Mouse (Mus musculus) olfactory bulb, adult 2 months (tissue): ENCODE measurements around the gene Cdk18. TPM values are rescaled to one million over a fixed set of nuclear protein-coding genes. Genes with fewer than 3 reads are reported as not detected.
A peak's percentile ranks its signal among the peaks of the same experiment; 100 is the strongest.

ENCODE experiments used
- H3K27ac ChIP-seq: fragments of 200-500 bp; 2 replicates; pipeline ENCODE4 v1.5.1; 2012; ENCODE audit warnings: low read depth, low read length; ENCODE audit not compliant: insufficient read depth
- H3K4me1 ChIP-seq: fragments of 200-500 bp; 2 replicates; pipeline ENCODE4 v1.6.1; 2012; ENCODE audit warnings: low read length; ENCODE audit not compliant: control insufficient read depth, insufficient read depth
- H3K4me3 ChIP-seq: fragments of 200-500 bp; 2 replicates; pipeline ENCODE4 v1.5.1; 2012; ENCODE audit warnings: mild to moderate bottlenecking, low read depth, low read length, moderate library complexity; ENCODE audit not compliant: insufficient read depth
- CTCF ChIP-seq: fragments of 200-500 bp; IDR thresholded peaks from 2 replicates; pipeline ENCODE4 v1.5.1; 2012; ENCODE audit warnings: low read depth, mild to moderate bottlenecking, low read length, moderate library complexity; ENCODE audit not compliant: insufficient read depth
- POLR2A ChIP-seq: fragments of 200-500 bp; IDR thresholded peaks from 2 replicates; pipeline ENCODE4 v1.6.1; 2012; ENCODE audit warnings: mild to moderate bottlenecking, low read depth, low read length, moderate library complexity; ENCODE audit not compliant: insufficient read depth
- WGBS: fragments of 180-500 bp; shearing (Covaris S2); methylation state at CpG from one replicate; pipeline ENCODE4 v1.1.7; 2018; 5-methylcytosine and 5-hydroxymethylcytosine counted together
- polyA plus RNA-seq: library from polyadenylated mRNA; stranded (reverse); fragments of >200 nt; gene quantifications from 2 replicates; pipeline ENCODE4 v1.2.4, GENCODE M21; 2012; ENCODE audit warnings: low replicate concordance; ENCODE audit not compliant: missing spikeins, insufficient read depth, insufficient read length

The Cdk18 gene
- polyA plus RNA-seq, 1 experiment = not detected

DNA sequence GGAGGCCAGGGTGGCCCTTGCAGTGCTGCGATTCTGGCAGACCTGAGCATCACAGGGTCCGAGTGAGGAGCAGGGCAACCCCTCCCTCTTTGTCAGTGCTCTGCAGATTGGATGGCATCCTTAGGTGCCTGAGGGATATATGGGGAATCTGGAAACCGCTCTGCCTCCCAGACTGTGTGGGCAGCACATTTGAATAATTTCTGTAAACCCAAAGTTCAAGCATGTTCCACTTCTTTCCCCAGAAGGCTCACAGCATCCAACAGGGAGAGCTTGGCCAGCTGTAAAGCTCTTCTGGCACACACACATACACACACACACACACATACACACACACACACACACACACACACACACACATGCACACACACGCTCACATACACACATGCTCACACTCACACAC, 4.2 kb upstream of the Cdk18 start:
- Histone ChIP-seq H3K27ac (peak overlapping the region; percentile 42), H3K4me3 (no peak overlapping the region), H3K4me1 (peaks cover 28% of the 10 kb centered on the region)
- no peak for TF ChIP-seq CTCF
- no peak for TF ChIP-seq POLR2A
- 34% methylated on average over 4 of the region's 4 CpGs for WGBS

DNA sequence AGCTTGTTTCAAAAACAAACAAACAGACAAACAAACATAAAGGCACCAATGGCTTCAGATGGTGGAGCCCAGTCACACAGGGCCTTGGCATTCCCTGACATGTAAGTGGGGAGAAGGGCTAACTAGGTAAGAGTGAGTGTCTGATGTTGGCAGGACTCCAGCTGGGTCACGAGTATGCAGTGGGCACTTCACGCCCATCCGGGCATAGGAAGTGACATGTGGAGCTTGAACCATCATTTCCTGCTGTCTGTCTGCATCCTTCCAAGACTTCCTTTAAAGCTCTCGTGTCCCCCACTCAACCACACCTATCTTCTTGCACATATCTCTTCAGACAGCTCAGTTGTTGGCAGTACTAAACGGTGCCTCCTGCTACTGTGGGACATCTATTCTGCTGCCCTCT, 3.6 kb upstream of the Cdk18 start:
- Histone ChIP-seq H3K4me1 (peaks cover 23% of the 10 kb centered on the region), H3K27ac (no peak overlapping the region), H3K4me3 (no peak overlapping the region)
- TF ChIP-seq POLR2A = no peak
- TF ChIP-seq CTCF = no peak
- WGBS = 78% methylated on average over 5 of the region's 5 CpGs

DNA sequence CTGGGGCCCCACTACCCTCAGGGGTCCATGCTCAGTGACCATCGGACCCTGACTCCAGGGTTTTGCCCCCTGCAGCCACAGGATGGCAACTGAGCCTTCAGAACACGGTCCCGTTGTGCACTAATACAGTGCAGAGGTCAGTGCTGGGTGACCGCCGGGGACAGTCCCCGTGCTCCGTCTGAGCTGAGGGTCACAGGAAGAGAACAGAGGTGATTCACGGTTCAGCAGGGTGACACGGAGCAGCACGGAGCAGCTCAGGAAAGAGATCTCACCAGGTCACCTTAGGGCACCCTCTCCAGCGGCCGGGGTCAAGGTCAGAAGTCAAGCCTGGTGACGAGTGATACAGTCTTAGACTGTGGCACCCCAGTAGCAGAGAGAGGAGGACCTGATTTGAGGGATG, 2.3 kb upstream of the Cdk18 start:
- 86% methylated on average over 13 of the region's 13 CpGs for WGBS
- no peak for TF ChIP-seq POLR2A
- TF ChIP-seq CTCF = no peak
- Histone ChIP-seq H3K4me1 (peaks cover 23% of the 10 kb centered on the region), H3K27ac (no peak overlapping the region), H3K4me3 (no peak overlapping the region)

DNA sequence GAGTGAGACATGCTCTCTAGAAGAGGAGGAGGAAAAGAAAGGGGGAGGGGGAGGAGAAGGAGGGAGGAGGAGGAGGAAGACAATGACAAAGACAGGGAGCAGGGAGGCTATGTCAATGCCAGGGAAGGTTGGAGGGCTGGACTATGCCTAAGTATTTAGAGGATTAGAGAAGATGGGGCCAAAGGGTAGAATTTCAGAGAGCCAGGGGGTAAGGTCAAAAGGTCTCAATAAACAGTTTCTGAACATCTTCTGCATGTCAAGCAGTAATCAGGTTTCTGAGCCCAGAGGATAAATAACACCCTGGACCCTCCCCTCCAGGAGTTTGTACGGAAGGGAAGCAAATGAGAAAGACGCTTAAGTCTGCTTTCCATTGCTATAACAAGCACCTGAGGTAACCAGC, 1.7 kb upstream of the Cdk18 start:
- WGBS = 91% methylated on average over 2 of the region's 2 CpGs
- TF ChIP-seq POLR2A (no peak), CTCF (no peak)
- Histone ChIP-seq H3K4me1 (peaks cover 23% of the 10 kb centered on the region), H3K4me3 (no peak overlapping the region), H3K27ac (no peak overlapping the region)

DNA sequence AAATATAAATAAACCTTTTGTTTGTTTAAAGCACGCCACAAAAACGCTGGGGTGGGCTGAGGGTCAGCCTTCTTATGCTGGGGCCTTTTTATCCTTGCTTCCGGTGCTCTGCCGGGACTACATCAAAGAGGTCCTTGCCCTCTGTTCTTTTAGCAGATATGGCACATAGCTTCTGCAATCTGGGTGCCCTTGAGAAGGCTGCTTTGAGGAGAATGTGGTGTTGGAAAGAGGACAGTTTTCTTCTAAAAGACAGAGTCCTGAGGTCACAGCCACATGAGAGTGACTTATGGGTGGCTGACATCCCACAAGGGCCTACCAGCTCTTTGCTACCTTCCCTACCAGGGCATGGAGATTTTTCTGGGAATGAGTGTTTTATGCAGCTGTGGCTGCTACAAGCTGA, 1.1 kb upstream of the Cdk18 start:
- Histone ChIP-seq H3K27ac (no peak overlapping the region), H3K4me1 (peaks cover 23% of the 10 kb centered on the region), H3K4me3 (no peak overlapping the region)
- TF ChIP-seq CTCF = no peak
- no peak for TF ChIP-seq POLR2A
- 80% methylated on average over 4 of the region's 4 CpGs for WGBS

DNA sequence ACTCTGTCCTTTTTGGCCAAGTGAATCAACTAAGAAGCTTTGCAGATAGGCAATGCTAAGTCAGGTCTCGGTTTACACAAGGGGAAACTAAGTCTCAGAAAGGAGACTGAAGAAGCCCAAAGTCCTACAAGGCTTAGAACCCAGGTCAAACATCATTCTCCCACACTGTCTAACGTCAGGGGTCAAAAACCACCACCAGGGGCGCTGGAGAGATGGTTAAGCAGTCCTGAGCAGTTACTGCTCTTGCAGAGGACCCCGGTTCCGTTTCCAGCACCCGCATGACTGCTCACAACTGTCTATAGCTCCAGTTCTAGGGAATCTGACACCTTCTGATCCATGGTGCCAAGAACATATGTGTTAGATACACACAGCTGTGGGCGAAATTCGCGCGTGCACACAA, 687 bp upstream of the Cdk18 start:
- WGBS = 69% methylated on average over 10 of the region's 10 CpGs

DNA sequence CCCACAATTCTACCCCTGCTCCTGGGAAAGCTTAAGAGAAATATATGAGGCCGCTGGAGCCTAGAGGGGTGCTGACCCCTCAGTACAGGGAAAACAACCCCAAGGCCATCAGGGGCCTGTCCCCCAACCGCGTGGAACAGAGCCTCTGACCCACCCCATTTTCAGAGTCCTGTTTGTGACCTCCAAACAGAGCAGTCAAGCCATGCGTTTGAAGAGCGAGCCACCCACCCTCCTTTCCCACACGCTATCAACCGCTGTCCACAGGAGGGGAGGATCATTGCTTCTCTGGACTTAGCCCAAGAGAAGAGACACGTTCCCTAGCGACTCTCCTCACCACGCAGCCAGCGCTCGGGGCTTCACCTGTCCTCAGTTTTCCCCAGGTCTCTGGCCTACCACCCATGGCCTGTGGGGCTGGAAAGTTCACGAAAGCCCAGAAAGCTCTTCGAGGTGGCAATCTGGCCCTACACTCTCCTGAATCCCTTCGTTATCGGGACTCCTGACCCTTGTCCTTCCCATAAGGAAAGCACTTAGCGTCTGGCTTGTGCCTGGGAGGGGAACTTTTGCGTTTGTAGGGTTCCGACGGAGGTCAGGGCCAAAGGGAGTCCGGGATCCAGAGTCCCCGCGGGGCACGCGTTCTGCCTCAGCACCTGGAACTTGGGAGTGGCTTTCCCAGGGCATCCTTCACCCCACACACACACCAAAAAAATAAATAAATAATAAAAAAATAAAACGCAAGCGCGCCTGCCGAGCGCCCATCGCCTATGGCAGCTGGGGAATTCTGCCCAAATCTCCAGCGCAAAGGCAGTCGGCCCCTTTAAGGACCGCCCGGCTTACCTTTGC, 688 bp downstream of the Cdk18 start:
- Histone ChIP-seq H3K4me1 (peaks cover 16% of the 10 kb centered on the region), H3K4me3 (peak overlapping the region; percentile 45), H3K27ac (no peak overlapping the region)
- WGBS = 32% methylated on average over 35 of the region's 35 CpGs
- TF ChIP-seq POLR2A (no peak), CTCF (no peak)

More for the DNA sequence above, 687 bp upstream of the Cdk18 start:
- Histone ChIP-seq H3K4me3 (no peak overlapping the region), H3K27ac (no peak overlapping the region), H3K4me1 (peaks cover 23% of the 10 kb centered on the region)
- TF ChIP-seq POLR2A = no peak
- TF ChIP-seq CTCF = no peak

DNA sequence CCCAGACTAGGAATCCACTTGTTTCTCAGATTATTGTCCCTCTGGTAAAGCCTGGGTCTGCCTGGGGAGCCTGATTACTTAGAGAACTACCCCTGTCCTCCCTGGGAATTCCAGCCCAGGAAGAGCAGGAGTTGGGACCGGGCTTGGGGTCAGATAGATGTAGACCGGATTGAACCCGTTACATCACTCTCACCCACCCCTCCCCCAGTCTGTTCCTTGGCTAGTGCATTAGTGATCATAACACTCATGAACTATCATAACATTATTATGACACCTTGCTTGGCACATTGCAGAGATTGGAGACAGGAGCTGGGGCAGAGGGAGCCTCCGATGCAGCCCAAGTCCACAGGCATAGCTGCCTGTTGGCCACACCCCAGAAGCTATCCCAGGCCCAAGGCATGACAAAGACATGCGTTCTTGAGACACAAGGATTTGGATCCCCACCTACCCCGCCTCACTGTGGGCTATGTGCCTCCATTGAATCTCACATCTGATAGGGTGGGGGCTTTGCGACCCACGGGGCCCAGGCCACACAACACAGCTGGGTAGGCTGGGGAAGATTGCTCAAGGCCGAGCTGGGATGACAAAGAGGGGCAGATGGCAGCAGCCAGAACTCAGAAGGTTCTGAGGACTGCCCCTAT, 1.4 kb downstream of the Cdk18 start:
- no peak for TF ChIP-seq CTCF
- TF ChIP-seq POLR2A = no peak
- WGBS = 84% methylated on average over 9 of the region's 9 CpGs
- H3K27ac ChIP-seq = no peak overlapping the region
- no peak overlapping the region for H3K4me3 ChIP-seq
- peaks cover 12% of the 10 kb centered on the region for H3K4me1 ChIP-seq

DNA sequence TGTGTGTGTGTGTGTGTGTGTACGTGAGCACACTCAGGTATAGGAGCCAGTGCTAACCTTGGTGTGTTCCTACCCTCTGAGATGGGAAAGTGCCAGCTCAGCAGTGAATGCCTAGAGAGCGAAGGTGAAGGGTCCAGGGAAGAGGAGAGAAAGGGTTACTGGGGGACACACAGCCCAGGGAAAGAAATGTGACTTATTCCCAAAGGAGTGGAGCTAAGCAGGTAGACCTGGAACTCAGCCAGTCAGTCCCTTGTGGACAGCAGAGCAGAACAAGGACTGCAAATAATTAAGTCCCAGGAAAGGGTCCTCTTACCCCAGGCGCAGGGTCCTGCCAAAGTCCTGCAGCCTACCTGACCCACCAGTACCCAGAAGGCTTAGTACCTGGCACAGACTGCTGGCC, 2.6 kb downstream of the Cdk18 start:
- TF ChIP-seq CTCF (no peak), POLR2A (no peak)
- Histone ChIP-seq H3K4me1 (peaks cover 12% of the 10 kb centered on the region), H3K27ac (no peak overlapping the region), H3K4me3 (no peak overlapping the region)
- 95% methylated on average over 3 of the region's 3 CpGs for WGBS
